Mouse (Mus musculus) frontal cortex, adult 2 months (tissue): ENCODE results near the gene Ccdc34. TPM values are rescaled to one million over a fixed set of nuclear protein-coding genes. Genes with fewer than 3 reads are reported as not detected.
A peak's percentile ranks its signal among the peaks of the same experiment; 100 is the strongest.

Experiments used
- DNase-seq, 2 experiments: peaks; one replicate each; pipeline ENCODE4 v3.0.0; 2022; ENCODE audit warnings: low spot score in 1 of 2; ENCODE audit errors: extremely low spot score in 1 of 2
- polyA plus RNA-seq: library from polyadenylated mRNA; depleted of rRNA; stranded (reverse); fragments of >200 nt; gene quantifications from 2 replicates; pipeline ENCODE4 v1.2.3, GENCODE M21; 2012; rRNA removed

The Ccdc34 gene
- polyA plus RNA-seq, 1 experiment = 12.6 TPM

DNA sequence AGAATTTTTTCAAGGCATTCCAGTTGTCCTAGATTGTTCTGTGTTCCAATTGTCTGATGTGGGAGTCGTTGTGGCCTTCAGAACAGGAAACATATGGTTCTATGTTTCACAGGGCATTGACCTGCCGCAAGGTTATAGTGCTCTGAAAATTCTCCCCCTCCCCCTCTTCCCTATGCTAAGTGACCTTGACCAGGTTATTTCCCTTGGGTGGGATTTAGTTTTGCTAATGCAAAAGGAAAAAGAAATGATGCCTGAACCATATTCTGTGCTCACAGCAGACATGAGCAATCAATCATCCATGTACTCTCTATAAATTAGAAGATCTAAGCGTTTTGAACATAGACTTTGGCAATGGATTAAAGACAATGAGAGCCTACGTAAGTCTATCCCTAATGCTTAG, 186.6 kb downstream of the Ccdc34 start:
- no peak for DNase-seq

DNA sequence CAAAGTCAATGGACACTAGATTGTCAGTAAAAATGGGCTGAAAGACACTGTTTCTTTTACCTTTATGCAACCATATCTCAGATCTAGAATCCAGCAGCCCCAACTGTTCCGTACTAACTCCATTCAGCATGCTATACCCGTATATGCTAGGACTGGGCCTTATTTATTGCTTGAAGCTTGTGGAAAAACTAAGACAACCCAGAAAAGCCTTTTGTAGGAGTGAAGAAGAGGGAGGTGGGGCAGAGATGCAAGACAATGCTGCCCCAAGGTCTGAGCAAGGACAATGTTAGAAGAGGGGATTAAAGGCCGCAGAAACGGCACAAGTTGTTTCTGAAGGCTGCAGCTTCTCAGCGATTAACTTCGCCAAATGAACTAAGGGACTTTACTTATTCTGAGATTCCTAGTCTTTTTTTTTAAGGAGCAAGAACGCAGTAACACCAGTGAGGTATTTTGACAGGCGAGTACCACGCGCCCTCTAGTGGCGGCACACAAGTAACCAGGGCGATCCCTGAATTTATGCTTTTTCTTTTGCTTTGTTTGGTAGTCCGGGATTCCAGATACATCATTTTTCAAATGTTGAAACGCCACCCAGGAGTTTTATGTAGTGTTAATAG, 187.2 kb downstream of the Ccdc34 start:
- peak; percentile 50 to 88 for DNase-seq

DNA sequence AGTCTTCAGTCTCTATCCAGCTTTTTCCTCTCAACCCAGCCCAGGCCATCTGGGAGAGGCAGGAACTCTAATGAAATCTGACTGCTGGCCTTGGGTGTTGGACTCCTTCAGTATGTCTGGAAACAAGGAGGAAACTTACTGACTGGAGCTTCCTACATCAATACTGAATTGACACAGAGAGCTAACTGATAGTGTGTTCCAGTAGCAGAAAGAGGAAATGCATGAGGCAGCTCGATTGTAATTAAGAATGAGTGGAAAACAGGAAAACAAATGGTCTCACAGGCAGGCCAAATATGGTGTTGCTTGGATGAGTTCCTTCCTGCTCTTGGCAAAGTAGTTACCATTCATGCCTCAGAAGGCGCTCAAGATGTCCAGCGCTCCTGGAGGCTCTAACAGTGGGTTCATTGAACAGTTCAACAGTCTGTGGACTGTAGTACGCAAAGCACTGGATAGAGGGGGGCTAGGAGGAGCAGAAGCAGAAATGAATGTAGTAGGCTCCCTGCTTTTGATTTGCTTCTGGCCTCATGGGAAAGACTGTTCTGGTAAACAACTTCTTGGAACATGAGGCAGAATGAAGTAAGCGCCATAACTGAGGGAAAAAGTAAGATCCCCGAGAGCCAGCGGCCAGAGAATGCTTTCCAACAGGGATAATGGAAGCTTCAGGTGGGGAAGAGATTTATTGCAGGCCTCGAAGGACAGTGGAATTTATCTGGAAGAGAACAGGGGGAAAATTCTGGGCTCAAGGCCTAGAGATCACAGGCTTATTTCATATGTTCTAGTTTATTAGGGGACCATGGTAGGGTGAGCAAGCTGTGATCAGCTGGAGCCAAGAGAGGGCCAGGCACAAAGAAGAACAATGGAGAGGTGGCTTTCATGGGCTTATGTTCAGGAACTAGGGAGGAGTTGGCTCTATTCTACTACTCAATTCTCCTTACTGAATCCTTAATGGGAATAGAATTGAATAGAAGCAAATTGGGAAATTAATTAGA, 193.2 kb downstream of the Ccdc34 start:
- DNase-seq = peak; percentile 24 to 51

DNA sequence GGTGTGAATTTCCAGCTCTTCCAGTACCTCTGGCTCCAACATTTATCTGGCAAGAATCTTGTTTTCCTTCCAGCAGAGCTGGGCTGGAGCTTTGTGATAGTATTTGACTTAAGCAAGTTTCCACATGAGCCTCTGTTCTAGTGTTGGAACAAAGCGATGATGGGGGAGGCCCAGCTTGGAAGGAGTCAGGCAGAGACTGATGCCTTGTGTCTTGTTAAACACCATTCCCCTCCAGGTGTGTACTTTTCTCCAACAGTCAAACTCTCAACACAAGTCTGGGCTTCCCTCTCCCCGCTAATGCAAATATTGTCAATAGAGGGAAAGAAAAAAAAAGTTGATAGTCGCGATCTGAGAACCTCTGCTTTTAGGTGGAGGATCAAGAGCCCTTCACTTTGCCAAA, 196.7 kb downstream of the Ccdc34 start:
- no peak for DNase-seq

DNA sequence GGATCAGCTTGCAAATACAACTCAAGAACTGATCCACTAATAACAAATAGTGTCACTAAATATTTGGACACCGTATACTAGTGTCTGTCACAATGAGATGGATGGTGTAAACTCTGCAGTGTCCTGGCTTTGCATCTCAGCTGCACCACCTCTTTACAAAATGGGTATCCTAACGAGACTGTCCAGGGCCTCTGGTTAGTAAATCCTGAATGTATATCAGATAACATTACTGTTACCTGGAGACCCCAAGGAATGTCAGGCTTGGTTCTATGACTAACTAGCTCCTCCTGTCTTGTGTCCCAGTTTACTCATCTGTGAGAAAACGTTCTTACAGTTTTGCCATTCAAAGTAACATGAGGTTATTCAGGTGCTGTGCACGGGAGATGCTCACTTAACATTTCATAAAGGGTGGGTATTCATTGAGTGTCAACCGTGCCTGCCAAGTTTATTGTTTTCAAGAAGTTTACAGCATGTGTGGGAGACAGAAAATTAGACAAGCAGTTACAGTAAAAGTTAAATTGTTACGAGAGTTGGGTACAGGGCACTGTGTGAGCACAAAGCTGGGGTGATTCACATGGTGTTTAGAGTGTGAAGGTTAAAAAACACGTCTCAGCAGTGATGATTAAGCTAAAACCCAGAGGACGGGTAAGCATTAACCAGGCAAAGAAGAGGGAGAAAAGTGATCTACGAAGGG, 197.5 kb downstream of the Ccdc34 start:
- no peak for DNase-seq

DNA sequence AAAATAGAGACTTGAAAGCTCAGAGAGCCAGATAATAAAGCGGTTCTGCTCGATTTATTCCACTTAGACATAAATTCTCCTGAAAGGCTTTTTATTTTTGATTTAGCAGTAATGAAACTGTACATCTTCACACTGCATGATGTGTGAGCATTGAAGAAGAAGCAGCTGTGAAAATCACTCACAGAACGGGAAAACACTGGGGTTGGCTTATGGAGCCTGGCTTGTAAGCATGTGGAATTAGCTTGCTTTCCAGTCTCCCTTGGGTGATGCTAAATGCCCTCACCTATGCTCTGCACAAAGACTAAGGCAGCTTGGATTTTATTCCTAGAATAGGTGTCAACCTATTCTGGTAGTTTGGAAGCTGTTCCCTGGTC, 198.1 kb downstream of the Ccdc34 start:
- DNase-seq = no peak

DNA sequence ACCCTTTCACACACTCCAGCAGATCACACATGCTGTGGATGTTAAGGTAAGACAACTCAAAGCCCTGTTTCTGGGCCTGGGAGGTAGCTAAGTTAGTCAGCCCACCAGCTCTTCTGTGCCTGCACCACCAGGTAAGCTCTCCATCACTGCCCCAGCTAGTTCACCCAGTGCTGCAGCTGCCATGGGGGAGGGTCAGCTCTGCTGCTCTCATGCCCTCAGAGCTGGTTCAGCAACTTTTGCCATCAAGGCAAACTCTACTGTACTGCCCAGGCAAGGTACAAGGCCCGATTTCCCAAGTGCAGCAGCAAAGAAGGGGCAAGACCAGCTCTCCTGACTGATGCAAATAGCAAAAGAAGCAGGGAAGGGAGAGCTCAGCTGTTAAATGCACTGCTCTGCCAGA, 202.9 kb downstream of the Ccdc34 start:
- DNase-seq = no peak

DNA sequence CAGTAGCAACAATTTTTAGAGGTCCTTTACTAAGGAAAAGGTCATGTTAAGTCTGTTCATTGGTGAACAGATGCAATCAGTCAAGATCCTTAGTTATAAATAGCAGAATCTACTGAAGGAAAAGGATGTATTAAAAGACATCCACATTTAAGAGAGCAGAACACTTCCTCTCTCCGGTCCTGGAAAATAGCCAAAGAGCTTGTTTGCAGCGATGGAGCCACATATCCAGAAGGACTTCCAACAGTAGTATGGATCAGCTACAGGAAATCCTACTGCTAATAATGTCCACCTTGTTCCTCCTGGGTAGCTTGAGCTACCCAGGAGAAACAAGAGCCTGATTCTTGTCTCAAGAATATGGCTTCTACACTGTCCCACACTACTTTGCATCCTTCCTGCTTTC, 205.2 kb downstream of the Ccdc34 start:
- DNase-seq = no peak

Other genes with a start within 250 kb of the Ccdc34 start
- 35.1 and 36.6 TPM in 2 replicates for gene Lin7c, start 127.0 kb upstream of the Ccdc34 start, polyA plus RNA-seq
- gene Lgr4, start 100.2 kb upstream of the Ccdc34 start, polyA plus RNA-seq = 28.3 and 29.1 TPM in 2 replicates